Mouse (Mus musculus): ENCODE measurements around the gene Chtop.

Chtop gene

DNA sequence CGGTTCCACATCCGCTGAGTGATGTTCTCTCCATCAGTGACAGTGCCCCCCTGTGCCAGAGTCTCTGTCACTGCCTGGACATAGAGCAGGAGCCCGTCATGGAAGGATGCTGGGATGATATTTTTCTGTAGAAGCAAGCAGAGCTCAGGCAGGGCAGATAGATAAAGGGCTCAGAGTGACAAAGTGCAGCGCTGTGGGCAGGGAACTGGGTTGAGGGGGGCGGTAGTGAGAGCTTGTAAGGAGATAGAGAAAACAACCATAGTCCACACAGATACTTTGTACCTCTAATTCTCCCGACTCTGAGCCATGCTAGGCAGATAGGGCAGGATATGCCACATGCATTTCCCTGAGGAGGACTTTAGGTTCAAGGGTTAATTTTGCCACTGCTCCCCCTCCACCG lies 46.7 kb downstream of the Chtop start:
- no peak for DNase-seq

DNA sequence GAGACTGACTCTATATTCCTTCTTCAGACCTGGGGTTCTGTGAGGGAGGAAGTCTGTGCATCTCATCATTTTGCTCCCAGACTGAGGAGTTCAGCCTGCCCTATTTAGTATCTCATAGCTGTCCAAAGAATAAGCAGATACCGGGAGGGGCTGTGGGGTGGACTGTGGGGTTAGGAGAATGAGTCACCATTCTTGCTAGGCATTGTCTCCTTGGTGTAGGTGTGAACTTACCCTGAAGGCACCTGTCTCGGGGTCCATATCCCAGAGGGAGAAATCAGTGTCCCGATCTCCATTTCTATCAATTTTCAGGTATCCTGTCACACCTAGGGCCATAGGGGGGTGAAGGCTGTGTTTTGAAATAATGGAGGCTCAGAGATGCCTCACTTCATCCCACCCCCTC lies 47.4 kb downstream of the Chtop start:
- DNase-seq, result peak; percentile 87

DNA sequence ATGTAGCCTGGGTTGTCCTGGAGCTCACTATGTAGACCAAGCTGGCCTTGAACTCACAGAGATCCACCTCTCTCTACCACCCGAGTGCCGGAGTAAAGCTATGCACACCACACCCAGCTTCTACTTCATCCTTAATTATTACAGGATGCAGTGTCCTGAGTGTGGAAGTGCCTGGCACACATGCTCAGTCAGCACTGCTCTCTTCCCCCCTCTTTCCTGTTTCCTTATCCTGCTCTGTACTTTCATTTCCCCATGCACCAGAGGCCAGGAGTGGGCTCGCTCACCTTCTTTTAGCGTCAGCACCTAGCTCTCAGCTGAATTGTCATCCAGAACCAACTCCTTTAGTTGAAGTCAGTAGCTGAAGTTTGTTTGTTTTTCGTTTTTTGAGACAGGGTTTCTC lies 49.0 kb downstream of the Chtop start:
- peak; percentile 94 for DNase-seq

DNA sequence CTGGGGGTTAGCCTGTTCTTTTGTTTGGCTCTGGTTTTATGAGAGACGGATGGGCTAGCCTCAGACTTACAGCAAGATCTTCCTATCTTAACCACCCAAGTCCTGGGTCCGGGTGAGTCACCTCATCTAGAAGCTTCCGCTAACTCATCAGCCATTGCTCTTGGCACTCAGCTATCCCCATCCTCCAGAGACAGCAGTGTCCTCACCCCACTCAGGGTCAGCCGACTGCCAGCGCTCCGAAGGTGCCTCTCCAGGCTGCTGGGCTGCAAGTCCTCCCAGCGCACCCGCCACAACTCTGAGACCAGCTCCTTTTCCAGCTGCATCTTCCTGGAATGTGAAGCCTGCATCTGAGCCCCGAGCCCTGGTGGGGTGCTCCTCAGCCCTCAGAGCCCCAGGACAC lies 49.6 kb downstream of the Chtop start:
- peak; percentile 89 for DNase-seq

DNA sequence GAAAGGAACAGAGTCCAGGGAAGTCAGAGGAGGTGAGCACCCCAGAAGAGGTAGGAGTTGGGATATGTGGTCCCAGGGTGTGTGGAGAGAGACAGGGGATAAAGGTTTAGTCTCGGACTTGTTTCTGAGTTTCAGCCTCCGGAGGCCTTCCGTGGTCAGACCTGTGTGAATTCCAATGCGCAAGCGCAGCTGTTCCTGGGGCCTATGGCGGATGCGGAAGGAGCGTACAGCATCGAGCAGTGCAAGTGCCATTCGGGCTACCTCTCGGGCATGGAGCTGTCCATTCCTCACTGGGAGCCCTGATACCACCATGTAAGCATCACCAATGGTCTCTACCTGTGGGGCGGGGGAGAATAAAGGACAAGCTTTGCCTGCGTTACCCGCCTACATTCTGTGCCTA lies 54.4 kb downstream of the Chtop start:
- no peak for DNase-seq

DNA sequence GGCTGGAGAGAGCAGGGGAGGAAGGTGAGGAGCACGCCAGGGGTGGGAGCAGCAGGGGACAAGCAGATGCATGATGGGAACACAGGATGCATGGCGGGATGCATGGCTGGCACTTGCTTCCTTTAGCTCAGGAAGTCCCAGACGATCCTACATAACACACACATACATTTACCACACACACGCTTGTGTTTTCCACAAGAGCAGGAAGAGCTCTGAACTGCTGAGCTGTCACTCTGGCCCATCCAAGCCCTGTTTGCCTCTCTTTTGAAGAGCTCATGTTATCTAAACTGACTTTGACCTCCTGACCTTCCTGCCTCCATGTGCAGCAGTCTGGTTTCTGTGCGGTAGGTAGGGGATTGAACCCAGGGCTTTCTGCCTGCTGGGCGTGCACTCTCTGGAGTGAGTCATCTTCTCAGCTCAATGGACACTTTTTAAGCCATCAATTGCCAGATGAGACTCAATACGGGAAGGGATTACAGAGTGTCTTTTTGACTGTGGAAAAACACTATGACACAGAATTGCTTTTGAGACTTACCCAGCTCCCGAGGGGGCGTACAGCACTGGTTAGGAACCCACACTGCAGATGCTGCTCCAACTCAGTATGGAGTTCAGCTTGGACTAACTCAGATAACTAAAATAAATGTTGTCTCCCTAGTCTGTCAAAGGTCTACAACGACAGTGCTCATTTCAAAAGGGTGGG lies 57.8 kb downstream of the Chtop start:
- DNase-seq, result no peak

DNA sequence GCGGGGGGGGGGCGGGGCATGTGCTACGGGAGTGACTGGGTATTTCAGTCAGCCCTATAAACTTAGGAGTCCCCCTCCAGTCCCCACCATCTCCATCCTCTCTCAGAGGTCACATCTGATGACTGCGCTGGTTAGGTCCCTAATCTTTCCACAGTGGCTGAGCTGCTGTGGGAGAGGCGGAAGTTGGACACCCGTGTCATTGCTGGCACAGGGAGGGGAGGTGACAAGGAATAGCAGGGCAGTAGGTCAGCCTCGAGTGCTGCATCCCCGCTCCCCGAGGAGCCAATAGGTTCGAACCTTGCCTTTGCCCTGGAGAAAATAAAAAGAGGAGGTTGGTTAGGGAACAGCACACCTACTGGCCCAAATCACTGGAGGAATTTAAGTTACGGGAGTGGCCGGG lies 58.4 kb downstream of the Chtop start:
- peak; percentile 91 for DNase-seq

Data from heart, adult 11 months (tissue).